In the genomic region with DNA sequence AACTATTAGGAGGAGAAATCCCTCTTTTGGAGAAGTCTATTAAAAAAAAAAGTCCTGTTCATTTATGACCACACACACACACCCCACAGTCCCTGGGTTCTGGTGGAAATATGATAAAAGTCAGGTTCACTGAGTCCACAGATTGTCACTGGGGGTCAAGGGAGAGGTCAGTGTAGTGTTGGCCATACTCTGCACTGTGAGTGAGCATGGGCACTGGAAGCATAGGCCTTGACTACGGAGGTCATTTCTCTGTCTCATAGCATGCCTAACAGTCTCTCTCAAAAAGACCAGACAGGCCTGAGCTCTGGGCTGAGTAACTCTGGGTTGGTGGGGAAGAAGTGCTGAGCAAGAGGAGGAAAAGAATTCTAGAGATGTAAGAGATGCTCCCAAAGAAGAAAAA, we compare ENCODE assay signal across 7 mouse cellular contexts. TPM values are rescaled to one million over a fixed set of nuclear protein-coding genes. Genes with fewer than 3 reads are reported as not detected.
DNase-seq lines count a peak whose midpoint lies in the region; ATAC-seq lines count a peak whose summit lies in the region.

No protein-coding gene starts in this region.

- H3K9ac ChIP-seq in forebrain, embryonic 16.5 days (replicated peaks; ENCODE audit: low read depth, low read length) = peak overlapping the region; percentile 37; the same call in 1 of the 2 replicates
- H3K9ac ChIP-seq in liver, embryonic 15.5 days = peak overlapping the region; percentile 100

- no peaks in the 10 kb centered on the region for H3K27me3 ChIP-seq in forebrain, embryonic 16.5 days (replicated peaks; ENCODE audit: control insufficient read depth, insufficient read depth, low read length)
- no peaks in the 10 kb centered on the region for H3K27me3 ChIP-seq in liver, embryonic 15.5 days

- H3K4me2 ChIP-seq in forebrain, embryonic 16.5 days (ENCODE audit: low read length) = peak overlapping the region; percentile 70
- peak overlapping the region; percentile 83 for H3K4me2 ChIP-seq in liver, embryonic 15.5 days

- peak overlapping the region; percentile 67; the same call in 1 of the 2 replicates for H3K4me3 ChIP-seq in forebrain, embryonic 16.5 days (replicated peaks; ENCODE audit: low read length)
- H3K4me3 ChIP-seq in liver, embryonic 15.5 days (replicated peaks) = peak overlapping the region; percentile 97

- H3K27ac ChIP-seq in forebrain, embryonic 16.5 days (ENCODE audit: low read length) = no peak overlapping the region
- peak overlapping the region; percentile 99 for H3K27ac ChIP-seq in liver, embryonic 15.5 days (replicated peaks)

- no peak for ATAC-seq in forebrain, embryonic 16.5 days
- no peak for ATAC-seq in liver, embryonic 15.5 days (ENCODE audit: insufficient read depth)
- no peak for ATAC-seq in megakaryocyte progenitor cell, adult 5-6 weeks (replicated peaks; ENCODE audit: poor library complexity)

- peak; percentile 15 for DNase-seq in 3T3-L1 (ENCODE audit: low read depth, low spot score)
- DNase-seq in adrenal gland, adult 8-10 months = peak; percentile 66
- DNase-seq in embryo, embryonic 10 days (ENCODE audit: low spot score) = no peak
- no peak for DNase-seq in gastrocnemius, postnatal 4 days (ENCODE audit: low spot score in 2 of 2)

- no peaks in the 10 kb centered on the region for H3K36me3 ChIP-seq in forebrain, embryonic 16.5 days (ENCODE audit: control insufficient read depth, insufficient read depth)
- H3K36me3 ChIP-seq in liver, embryonic 15.5 days (replicated peaks) = peaks cover 36% of the 10 kb centered on the region

- H3K4me1 ChIP-seq in forebrain, embryonic 16.5 days (replicated peaks; ENCODE audit: control insufficient read depth, insufficient read depth, low read length) = peaks cover 33% of the 10 kb centered on the region
- H3K4me1 ChIP-seq in liver, embryonic 15.5 days (replicated peaks) = peaks cover 61% of the 10 kb centered on the region

- WGBS in forebrain, embryonic 16.5 days = 74% methylated on average over 1 of the region's 1 CpGs
- WGBS in liver, embryonic 15.5 days (ENCODE audit: insufficient replicate concordance) = 65% methylated on average over 1 of the region's 1 CpGs

- H3K9me3 ChIP-seq in forebrain, embryonic 16.5 days (ENCODE audit: control insufficient read depth, low read length) = no peaks in the 10 kb centered on the region
- no peaks in the 10 kb centered on the region for H3K9me3 ChIP-seq in liver, embryonic 15.5 days (replicated peaks)

RNA-seq across cellular contexts. Expression of a gene that starts 1.9 kb away (rescaled TPM):
- 10 to 100 TPM in 2 of 4 experiments, 1 to 10 TPM in 2; 6.9 to 10.5 (median 9.8) TPM for total RNA-seq in adrenal gland, adult 8-10 months (2022)
- polyA plus RNA-seq in forebrain, embryonic 16.5 days (2015; fragmentation: Nextera tagmentation; extraction: Ambion mirVana) = 1.1 and 1.4 TPM in 2 replicates
- 9.0 and 10.4 TPM in 2 replicates for polyA plus RNA-seq in liver, embryonic 15.5 days (2015; fragmentation: Nextera tagmentation; extraction: Ambion mirVana)
- total RNA-seq in gastrocnemius, postnatal 4 days (2021) = 1 to 10 TPM; 2.4 to 3.3 TPM
- 11.3 and 15.9 TPM in 2 replicates for total RNA-seq in megakaryocyte progenitor cell, adult 5-6 weeks (2015)
- total RNA-seq in megakaryocyte progenitor cell, adult 5-6 weeks (2017) = 13.1 TPM in 2 replicates

RNA-seq across cellular contexts. Expression of a gene that starts 2.6 kb away (rescaled TPM):
- total RNA-seq in adrenal gland, adult 8-10 months (2022) = 100 to 1,000 TPM; 143 to 161 (median 151) TPM
- polyA plus RNA-seq in forebrain, embryonic 16.5 days (2015; fragmentation: Nextera tagmentation; extraction: Ambion mirVana) = 26.9 and 29.2 TPM in 2 replicates
- 18.0 and 23.4 TPM in 2 replicates for polyA plus RNA-seq in liver, embryonic 15.5 days (2015; fragmentation: Nextera tagmentation; extraction: Ambion mirVana)
- total RNA-seq in gastrocnemius, postnatal 4 days (2021) = 10 to 100 TPM; 37.0 to 37.7 TPM
- total RNA-seq in megakaryocyte progenitor cell, adult 5-6 weeks (2015) = 58.0 and 60.1 TPM in 2 replicates
- total RNA-seq in megakaryocyte progenitor cell, adult 5-6 weeks (2017) = 9.0 and 12.6 TPM in 2 replicates

Comparison
In these comparisons a context has a peak if more than half of its experiments do, and no peak if none do; other contexts are left out.
1. DNase-seq: peak in 3T3-L1 (single experiment) and adrenal gland, adult 8-10 months (single experiment); none in embryo, embryonic 10 days (single experiment) and gastrocnemius, postnatal 4 days (0 of 2).